Mouse (Mus musculus) gastrocnemius, postnatal 36 days (tissue): Measurements from ENCODE around the gene Cox5a. TPM values are rescaled to one million over a fixed set of nuclear protein-coding genes. Genes with fewer than 3 reads are reported as not detected.

Experiments used
- DNase-seq, 2 experiments: peaks; one replicate each; pipeline ENCODE4 v3.0.0; 2022
- intact Hi-C: fragments of 180-260 bp; cut with DNase I; formaldehyde crosslinking; loops from one replicate; pipeline ENCODE4 v1.15.1; 2025
- long read RNA-seq, 2 experiments: library from polyadenylated mRNA; stranded (forward); transcript quantifications; one replicate each; pipeline ENCODE4 v2.0.0; 2021
- total RNA-seq, 2 experiments: library from RNA; stranded (reverse); gene quantifications; 2 replicates each; pipeline ENCODE4 v1.2.3; 2021

Cox5a gene
- 1,000 to 10,000 TPM; 1,357 to 1,404 TPM for total RNA-seq
- long read RNA-seq, experiment 1, transcript Cox5a-201 (5 exons, 645 nt): major isoform, 2,292 of 2,422 reads
- long read RNA-seq, experiment 1, partial matches to known transcripts: 87 of 2,422 reads
- long read RNA-seq, experiment 1, other reads (novel, unspliced or antisense): 43 of 2,422 reads
- long read RNA-seq, experiment 2, transcript Cox5a-201 (5 exons, 645 nt): major isoform, 2,453 of 2,593 reads
- long read RNA-seq, experiment 2, partial matches to known transcripts: 92 of 2,593 reads
- long read RNA-seq, experiment 2, other reads (novel, unspliced or antisense): 48 of 2,593 reads

DNA sequence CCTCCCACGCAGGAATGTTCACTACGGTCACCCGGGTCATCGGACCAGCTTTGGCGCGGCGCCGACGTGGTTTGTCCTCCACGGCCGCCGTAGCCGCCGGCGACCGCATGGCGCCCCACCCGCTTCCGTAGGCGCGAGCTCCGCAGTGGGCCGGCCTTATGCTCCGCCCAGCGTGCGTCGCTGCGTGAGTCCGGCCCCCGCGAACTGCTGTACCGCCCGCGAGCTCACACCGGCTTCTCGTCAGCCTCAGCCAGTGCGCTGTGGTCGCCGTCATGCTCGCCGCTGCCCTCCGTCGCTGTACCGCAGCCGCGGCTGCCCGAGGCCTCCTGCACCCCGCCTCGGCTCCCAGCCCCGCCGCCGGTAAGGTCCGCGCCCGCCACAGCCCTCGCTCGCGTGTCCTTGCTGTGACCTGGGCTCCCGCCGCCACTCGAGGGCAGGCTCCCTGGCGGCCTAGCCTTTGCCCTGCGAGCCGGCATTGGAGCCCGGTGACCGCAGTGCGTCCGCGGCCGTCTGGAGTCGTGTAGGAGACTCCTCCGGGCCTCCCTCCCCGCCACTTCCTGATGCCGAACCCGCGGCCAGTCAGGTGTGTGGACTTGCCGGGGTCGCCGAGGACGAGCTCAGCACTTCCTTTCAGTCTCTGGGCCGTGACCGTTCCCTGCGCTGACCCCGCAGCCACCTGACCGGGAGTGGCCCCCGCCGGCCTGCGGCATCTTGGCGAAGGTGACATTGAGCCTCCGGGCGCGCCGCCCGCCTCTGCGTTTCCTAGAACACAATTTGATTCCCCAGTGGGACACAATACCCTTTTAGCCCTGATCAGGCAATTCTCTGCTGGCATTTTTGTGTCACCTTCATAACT is at the start of gene Cox5a:
TSS of gene Cox5a (plus strand) at position 219 of the 856 bp plus-strand sequence.
- intact Hi-C loops: no loop called here

DNA sequence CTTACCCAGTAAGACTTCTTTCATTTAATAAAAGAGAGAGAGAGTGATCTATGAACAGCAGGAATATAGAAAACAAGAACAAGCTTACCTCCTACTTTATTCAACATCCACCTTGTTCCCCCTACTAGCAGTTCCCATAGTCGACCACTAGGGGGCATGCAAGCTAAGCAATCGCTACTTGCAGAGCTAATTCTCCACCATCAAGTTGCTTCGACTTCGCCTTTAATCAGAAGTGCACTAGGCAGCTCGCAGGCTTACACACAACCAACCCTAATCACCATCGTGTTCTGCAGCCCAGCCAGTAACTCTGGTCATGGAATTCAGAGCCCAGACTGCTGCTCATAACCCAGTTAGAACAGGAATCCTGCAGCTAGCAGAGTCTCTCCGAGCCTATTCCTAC is 35.3 kb upstream of the Cox5a start:
- peak; percentile 52 to 71 for DNase-seq
- intact Hi-C loops: loop anchor here (2.0 to 5.0 kb wide), 2 partner anchors 31 to 172 kb away; no protein-coding TSS in a partner anchor

More for the DNA sequence above, at the start of gene Cox5a:
- DNase-seq: peak; percentile 92 to 93

DNA sequence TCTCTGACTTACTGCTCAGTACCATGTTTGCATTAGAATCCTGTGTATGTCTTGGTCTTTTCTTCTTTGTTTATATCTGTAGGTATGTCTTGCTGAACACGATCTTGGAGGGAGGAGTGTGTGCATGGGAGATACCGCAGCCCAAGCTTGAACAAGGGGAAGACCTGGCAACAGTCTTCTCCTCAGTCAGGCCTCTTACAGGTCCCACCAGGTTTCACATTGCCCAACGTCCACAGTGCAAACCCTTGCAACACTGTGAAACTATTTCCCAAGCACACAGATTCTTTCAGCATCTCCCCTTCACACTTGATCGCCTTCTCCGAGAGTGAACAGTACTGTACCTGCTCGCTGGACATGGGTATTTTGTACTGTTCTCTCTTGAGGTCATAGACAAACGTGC is 33.3 kb upstream of the Cox5a start:
- no peak for DNase-seq
- intact Hi-C loops: loop anchor here (2.0 to 5.0 kb wide), 2 partner anchors 29 to 169 kb away; no protein-coding TSS in a partner anchor

DNA sequence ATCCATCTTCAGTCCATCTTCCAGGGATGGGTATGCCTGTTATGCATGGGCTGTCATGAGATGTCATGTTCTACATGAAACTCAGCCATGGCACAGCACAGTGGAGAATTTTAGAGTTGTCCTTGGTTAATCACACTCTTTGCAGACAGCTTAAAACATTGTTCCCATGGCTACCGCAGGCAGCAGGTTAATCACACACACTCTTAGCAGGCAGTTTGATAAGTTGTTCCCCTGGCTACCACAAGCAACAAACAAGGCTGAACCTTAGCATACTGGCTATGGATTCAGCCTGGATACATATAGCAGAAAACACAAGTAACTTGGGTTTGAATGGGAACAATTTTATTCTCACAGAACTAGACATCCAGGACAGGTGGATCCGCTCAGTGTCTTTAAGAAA is 27.5 kb upstream of the Cox5a start:
- no peak for DNase-seq
- intact Hi-C loops: no loop called here

DNA sequence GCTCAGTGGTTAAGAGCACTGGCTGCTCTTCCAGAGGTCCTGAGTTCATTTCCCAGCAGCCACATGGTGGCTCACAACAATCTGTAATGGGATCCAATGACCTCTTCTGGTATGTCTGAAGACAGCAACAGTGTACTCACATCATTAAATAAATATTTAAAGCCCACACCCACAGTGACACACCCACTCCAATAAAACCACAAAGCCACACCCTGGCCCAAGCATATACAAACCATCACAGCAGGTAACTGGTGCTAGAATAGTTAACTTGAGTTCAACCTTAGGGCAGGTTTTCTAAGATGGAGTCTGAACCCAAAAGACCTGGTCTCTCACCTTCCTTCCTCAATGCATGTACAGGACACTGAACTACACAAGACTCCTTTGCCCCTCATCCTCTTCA is 26.1 kb upstream of the Cox5a start:
- intact Hi-C loops: no loop called here
- no peak for DNase-seq

DNA sequence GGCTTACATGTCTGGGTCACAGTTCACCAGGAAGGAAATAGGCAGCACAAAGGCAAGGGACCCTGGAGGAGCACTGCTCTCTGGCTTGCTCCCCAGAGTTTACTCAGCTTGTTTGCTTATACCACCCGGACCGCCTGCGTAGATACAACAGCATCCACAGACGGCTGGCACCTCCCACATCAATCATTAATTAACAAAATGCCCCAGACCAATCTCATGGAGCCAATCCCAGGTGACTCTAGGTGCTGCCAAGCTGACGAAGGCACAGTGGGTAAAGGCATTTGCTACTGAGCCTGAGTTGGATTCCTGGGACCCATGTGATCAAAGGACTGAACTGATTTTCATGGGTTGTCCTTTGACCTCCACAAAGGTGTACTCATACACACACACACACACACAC is 23.8 kb upstream of the Cox5a start:
- DNase-seq: no peak
- intact Hi-C loops: no loop called here

DNA sequence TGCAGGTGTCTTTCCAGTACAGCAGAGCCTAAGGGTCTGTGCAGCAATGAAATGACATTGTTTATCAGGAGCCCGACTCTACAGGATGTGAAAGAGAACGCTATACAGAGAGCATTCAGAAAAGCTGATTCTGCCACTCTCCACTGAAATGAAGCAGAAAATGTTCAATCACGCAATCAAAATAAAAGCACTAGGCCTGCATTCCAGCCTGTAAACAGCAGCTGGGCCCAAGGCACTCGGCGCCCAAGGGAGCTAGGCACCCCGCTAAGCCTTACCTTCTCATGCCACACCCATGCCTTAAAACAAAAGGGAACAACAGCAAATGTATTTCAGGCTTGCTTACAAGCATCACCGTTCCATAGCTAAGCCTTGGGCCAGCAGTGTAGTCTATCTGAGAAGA is 22.5 kb upstream of the Cox5a start:
- intact Hi-C loops: no loop called here
- no peak for DNase-seq

DNA sequence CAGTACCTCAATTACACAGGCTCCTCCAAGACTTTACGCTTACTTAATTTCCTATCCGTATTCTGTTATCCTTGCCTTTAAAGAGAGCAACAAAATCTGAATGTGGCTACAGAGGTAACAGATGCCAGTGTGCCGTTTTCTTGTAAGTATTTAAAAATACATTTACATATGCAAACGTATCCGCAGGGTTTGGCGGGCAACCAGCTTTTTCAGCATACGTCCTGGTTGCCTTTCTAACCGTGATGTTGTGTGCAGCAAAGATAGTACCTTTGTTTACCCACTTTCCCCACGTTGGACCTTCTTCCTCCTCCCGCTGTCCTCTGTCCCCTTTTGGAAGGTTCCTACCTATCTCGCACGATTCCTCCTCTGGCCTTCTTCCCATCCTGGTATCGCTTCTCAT is 19.6 kb upstream of the Cox5a start:
- intact Hi-C loops: no loop called here

DNA sequence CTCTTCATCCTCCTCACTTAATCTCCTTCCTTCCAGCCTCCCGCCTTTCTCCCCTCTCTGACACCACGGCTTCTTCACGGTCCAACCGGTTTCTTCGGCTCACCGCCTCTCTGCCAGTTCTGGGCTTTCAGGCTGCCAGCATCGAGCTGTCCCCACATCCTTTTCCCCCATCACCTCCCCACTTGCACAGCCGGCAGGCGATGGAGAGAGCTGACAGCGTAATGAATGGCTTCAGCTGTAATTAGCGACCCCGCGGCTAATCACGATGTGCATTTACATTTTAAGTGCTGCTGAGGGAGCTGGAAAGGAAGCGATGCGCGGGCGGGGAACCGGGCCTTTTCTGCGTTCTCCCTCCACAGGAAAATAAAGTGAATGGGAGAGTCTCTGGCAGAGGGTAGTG is 19.2 kb upstream of the Cox5a start:
- intact Hi-C loops: no loop called here

More for the DNA sequence above, 19.6 kb upstream of the Cox5a start:
- no peak for DNase-seq

DNA sequence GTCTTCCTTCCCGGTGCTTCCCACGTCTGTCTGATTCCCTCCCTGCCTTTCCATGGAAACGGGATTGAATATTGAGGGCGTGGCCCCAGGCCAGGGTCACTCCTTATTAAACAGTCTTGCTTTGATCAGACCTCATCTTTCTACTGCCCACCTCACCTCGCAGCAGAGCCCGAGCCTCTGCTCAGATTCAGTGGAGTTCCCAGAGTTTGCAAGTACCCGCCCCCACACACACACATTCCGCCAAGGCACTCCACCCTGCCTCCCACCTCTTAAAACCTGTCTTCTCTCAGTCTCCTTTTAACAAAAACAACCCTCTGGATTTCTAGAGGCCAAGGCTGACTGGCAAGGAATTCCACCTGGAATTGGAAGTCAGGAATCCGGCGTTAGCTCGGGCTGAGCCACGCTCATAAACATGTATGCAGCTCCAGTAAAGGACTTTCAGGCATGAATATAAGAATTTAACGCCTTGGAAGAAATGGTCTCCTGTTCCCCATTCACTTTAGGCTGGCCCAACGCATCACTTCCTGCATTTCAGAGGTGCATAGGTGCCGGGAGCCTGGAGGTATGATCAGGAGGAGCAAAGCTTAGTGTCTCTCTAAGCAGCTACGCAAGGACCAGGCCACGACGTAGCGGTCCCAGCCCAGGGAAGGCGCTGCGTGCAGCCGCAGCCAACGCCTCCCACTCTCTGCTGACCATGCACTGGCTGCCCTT is 18.0 kb upstream of the Cox5a start:
- intact Hi-C loops: no loop called here
- DNase-seq: no peak

More for the DNA sequence above, 19.2 kb upstream of the Cox5a start:
- DNase-seq: no peak

DNA sequence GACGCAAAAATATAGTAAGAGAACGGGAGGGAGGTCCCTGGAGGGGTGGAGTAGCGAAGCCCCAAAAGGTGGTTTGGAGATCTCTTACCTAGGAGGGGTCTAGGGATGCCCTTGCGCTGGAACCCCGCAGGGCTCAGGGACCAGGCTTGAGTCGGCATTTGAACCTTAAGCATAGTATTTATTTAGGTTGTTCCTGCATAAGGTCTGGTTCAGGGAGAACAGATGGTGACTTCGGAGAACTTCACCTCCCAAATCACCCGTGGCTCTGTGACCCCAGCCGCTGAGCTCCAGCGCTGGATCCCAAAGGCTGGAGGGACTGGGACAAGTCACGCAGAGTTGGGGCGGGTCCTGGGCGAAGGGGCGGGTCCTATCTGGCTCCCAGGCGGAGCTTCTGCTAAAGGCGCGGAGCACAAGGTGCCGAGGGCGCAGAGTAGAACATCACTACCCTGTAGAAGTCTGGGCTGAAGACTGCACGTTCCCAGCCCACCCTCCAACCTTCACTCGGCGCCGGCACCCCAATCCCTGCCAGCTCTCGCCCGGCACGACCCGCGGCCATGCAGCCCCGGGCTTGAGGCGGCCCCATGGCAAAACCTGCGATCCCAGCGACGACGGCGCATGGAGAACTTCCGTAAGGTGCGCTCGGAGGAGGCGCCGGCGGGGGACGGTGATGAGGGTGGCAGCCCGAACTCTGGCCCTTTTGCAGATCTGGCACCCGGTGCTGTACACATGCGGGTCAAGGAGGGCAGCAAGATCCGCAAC is 17.3 kb upstream of the Cox5a start, which contains the start of gene Rpp25:
TSS of gene Rpp25 (plus strand) at position 405 of the 759 bp plus-strand sequence.
- intact Hi-C loops: no loop called here
- no peak for DNase-seq

DNA sequence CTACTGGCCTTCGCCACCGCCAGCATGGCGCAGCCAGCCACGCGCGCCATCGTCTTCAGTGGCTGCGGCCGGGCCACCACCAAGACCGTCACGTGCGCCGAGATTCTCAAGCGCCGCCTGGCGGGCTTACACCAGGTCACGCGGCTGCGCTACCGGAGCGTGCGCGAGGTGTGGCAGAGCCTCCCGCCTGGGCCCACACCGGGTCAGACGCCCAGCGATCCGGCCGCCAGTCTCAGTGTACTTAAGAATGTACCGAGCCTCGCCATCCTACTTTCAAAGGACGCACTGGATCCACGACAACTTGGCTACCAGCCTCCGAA is 16.7 kb upstream of the Cox5a start:
- intact Hi-C loops: no loop called here
- no peak for DNase-seq

DNA sequence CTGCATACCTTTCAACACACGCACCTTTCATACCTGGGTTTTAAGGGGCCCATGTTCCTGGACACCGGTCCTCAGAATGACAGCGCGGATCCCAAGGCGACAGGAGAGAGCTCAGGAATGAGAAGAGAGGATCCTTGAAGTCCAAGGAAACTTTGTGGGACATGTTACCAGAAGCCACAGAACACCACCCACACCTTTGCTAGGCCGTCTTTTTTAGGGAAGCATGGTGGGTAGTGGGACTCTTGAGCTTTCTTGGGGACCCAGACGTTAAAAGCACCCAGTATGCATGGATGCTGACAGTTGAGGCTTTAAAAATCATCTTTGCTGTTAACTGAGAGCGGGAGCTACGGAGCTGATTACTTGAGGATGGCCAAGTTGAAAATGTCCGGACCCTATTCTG is 16.2 kb upstream of the Cox5a start:
- intact Hi-C loops: no loop called here
- no peak for DNase-seq

DNA sequence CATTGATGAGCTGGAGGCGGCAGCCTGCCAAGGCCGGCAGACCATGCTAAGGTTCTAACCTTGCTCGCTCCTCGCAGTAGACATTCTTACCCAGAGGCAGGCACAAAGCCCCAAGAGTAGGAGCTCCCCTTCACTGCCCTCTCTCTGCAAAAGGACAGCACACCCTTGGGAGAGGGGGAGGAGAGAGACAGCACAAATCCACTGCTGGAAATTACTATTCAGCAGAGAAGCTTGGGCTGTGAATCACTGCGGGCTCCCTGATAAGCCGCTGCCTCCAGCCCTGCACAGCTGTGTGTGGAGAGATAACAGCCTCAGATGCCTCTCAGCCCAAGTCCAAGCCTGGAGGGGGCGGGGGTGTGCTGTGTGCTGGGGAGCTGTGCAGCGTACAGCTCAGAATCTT is 15.4 kb upstream of the Cox5a start:
- no peak for DNase-seq
- intact Hi-C loops: no loop called here

DNA sequence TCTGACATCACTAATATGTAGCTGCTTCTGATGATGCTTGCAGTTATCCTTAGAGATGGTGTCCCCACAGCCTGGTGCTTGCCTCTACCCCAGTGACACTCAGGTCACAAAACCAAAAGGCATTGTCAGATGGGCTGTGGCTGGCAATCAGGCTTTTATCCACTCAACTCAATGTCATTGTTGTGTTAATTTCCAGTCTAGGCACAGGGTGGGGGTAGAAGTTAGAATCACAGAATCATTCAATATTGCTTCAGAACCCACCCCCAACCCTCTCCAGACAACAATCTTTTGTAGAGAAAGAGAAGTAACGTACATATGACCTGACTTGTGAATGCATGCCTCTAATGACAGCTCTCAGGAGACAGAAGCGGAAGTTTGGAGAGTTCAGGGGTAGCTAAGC is 10.5 kb upstream of the Cox5a start:
- intact Hi-C loops: no loop called here
- DNase-seq: no peak

DNA sequence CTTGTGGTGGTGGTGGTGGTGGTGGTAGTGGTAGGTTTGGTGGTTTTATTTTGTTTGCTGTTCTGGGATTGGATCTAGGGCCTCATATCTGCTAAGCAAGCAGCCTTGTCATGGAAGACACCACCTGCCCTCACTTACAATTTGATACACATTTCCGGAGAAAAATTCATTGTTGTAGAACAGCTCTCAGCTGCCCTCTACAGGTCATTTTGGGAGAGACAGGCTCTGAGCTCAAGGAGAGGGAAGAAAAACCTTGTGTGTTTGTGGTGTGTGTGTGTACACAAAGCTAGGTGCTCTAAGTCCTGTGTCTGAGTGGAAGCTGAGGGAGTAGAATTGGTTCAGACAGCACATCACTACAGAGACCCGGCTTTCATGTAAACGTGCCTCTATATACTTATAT is 4.0 kb upstream of the Cox5a start:
- intact Hi-C loops: loop anchor here (2.0 kb wide), 1 partner anchor 30 kb away; no protein-coding TSS in a partner anchor
- peak in 1 of 2 experiments; percentile 26 for DNase-seq

DNA sequence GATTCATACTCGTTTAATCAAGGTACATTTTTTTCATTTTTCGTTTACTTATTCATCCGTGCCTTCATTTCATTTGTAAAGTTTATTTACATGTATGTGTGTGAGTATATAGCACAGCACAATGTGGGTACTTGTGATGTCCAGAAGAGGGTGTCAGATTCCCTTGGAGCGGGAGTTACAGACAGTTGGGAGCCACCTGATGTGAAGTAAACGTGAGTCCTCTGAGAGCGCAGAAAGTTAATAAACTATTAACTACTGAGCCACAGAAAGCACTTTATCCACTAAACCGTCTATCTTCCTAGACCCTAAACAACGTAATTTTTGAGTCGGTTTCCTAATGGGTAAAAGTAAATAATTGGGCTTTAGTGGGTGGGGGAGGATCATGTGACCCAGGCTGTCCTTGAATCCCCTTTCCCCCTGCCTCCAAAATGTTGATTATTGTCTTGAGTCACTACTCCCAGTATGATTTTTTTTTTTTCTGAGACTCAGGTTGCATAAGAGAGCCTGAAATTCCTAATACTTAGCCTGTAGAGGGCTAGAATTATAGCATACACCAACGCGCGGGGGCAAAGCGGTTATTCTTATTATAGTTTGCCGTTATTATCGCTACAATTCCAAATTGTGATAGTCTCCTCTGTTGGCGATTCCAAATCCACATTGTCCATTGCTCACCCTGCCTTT is 559 bp upstream of the Cox5a start:
- intact Hi-C loops: no loop called here
- DNase-seq: no peak

DNA sequence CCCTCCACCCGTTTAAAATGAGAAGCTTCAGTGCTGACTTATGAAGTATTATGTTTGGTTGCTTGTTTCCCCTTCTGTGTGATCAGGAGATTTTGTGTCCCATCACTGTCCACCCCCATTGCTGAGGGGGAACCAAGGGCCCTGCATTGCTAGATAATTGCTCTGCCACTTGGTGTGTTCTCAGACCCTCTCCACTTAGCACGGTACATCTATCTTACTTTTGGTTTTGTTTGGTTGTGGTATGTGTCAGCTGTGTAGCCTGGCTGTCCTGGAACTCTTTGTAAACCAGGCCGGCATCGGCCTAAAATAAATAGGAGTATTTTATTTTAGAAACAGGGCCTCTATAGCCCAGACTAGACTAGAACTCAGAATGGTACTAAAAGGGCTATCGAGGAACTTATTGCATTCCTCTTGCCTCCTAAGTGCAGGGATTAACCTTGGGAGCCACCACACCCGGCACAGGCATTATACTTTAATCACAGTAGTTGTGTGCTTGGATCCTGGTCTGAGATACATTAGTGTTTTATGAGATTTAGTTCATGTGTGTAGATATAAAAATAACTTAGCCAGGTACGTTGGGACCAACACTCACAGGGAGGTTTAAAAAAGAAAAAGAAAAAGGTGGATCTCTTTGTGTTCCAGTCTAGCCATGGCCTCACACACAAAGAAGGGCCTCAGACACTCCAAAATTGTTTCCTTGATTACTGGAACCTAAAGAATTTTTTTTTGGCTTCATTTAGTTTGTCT is 1.2 kb downstream of the Cox5a start:
- DNase-seq: no peak
- intact Hi-C loops: no loop called here

DNA sequence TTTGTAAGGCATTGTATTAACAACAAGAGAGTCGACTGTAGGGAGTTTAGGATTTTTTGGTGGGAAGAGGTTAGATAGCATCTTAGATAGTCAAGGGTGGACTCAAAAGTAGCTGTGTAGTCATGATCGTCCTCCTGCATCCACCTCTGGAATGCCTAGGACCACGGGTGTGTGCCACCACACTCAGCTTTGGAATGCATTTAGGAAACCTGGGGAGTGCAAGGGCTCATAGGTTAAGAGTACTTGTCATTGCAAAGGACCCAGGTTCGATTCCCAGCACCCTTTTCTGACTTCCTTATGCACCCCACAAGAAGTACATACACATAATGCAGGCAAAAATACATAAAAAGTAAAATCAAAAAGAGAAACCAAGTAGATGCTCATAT is 1.8 kb downstream of the Cox5a start:
- DNase-seq: no peak
- intact Hi-C loops: no loop called here
